Mouse (Mus musculus) mouse embryonic stem cell (cell line): Measurements from ENCODE around the gene Adat2.

Experiments used
- in situ Hi-C, 2 experiments: fragments of 300-500 bp; cut with MboI; formaldehyde crosslinking; loops; 1 replicate in 1 of 2; 3 replicates in 1 of 2; pipeline ENCODE4 v1.14.3; 2019 to 2020; ENCODE audit warnings: low sequenced_read_pairs in 2 of 2, low pct_unique_long_range_greater_than_20kb in 1 of 2, mixed read lengths in 1 of 2; ENCODE audit not compliant: unreplicated experiment in 1 of 2

Gene Adat2

GRCm38 (mm10) chr10:13587914-13588313 lies 35.2 kb downstream of the Adat2 start:
- in situ Hi-C loops = no loop called here

DNA sequence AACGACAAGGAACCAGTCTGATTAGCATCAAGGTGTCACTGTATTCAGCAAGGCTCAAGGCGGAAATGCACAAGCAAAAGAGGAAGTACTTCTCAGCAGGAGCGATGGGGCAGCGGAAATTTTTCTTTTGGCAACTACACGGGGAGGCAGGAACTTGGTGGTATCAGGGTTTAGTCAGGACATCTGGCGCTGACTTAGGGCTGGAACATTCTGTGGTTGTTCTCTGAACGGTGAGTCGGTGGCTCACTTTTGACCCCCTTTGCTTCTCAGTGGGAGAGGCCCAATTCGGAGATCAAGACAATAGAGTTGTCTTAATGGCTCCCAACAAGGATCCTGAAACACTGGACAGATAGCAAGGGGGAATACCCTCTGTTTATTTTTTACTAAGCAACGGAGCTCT lies 39.5 kb downstream of the Adat2 start:
- in situ Hi-C loops = no loop called here

GRCm38 (mm10) chr10:13593529-13593928 lies 40.8 kb downstream of the Adat2 start:
- in situ Hi-C loops = no loop called here

DNA sequence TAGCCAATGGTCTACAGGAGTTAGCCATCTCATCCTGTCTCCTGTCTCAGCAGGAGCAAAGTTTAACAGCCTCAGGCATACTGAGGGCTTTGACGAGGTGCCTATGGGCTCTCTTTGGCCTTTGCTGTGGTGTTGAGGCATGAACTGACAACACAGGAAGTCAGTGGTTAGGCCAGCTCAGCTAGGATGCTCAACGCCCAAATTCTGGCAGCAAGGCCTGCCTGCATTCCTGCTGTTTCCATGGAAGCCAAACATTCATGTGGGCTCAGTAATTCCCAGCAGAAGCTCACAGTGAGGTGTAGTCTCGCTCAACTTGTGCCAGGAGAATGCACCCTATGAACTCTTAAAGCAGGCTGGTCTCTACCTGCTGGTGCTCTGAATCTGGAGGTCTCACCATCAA lies 43.4 kb downstream of the Adat2 start:
- in situ Hi-C loops = no loop called here

GRCm38 (mm10) chr10:13596866-13597265 lies 44.2 kb downstream of the Adat2 start:
- in situ Hi-C loops = no loop called here

GRCm38 (mm10) chr10:13597491-13597890 lies 44.8 kb downstream of the Adat2 start:
- in situ Hi-C loops = no loop called here

- in situ Hi-C loops = no loop called here
Measured at GRCm38 (mm10) chr10:13600926-13601325, 48.2 kb downstream of the Adat2 start.
